Mouse (Mus musculus) megakaryocyte, embryonic 14.5 days (primary cell): ENCODE data around the gene Noa1. TPM values are rescaled to one million over a fixed set of nuclear protein-coding genes. Genes with fewer than 3 reads are reported as not detected.

Experiments used
- H3K27me3 ChIP-seq: replicated peaks from 2 replicates; pipeline ENCODE3; 2012; ENCODE audit warnings: inconsistent platforms
- H3K36me3 ChIP-seq: replicated peaks from 2 replicates; pipeline ENCODE3; 2012; ENCODE audit warnings: low read length, inconsistent platforms, mixed read lengths
- H3K4me1 ChIP-seq: 2 replicates; pipeline ENCODE4 v1.6.1; 2012; ENCODE audit warnings: inconsistent platforms
- H3K4me3 ChIP-seq: replicated peaks from 2 replicates; pipeline ENCODE3; 2012; ENCODE audit warnings: moderate library complexity, mild to moderate bottlenecking, inconsistent platforms
- H3K9me3 ChIP-seq: 2 replicates; pipeline ENCODE4 v1.6.1; 2012; ENCODE audit warnings: inconsistent platforms
- FLI1 ChIP-seq: IDR thresholded peaks from 2 replicates; pipeline ENCODE4 v1.6.1; 2012; ENCODE audit warnings: low read length, inconsistent platforms, mixed read lengths
- GATA1 ChIP-seq: IDR thresholded peaks from 3 replicates; pipeline ENCODE4 v1.6.1; 2012; ENCODE audit warnings: mixed read lengths, low read length, inconsistent platforms, borderline replicate concordance
- polyA plus RNA-seq: library from polyadenylated mRNA; stranded (reverse); fragments of >175 nt; gene quantifications from 2 replicates; pipeline ENCODE4 v1.2.3, GENCODE M21; 2012; ENCODE audit warnings: low replicate concordance; ENCODE audit not compliant: insufficient read depth

The Noa1 gene
- polyA plus RNA-seq, 1 experiment = 14.4 TPM

- H3K4me3 ChIP-seq = no peak overlapping the region
- no peak for TF ChIP-seq GATA1
- no peak for TF ChIP-seq FLI1
- H3K4me1 ChIP-seq = peaks cover 12% of the 10 kb centered on the region; the same call in 1 of the 2 replicates
- H3K9me3 ChIP-seq = no peaks in the 10 kb centered on the region
- H3K27me3 ChIP-seq = no peaks in the 10 kb centered on the region
- H3K36me3 ChIP-seq = peaks cover 91% of the 10 kb centered on the region
Measured at GRCm38 (mm10) chr5:77292803-77293522, 16.9 kb downstream of the Noa1 start.

- no peaks in the 10 kb centered on the region for H3K9me3 ChIP-seq
- H3K36me3 ChIP-seq = peaks cover 91% of the 10 kb centered on the region
- H3K4me3 ChIP-seq = no peak overlapping the region
- no peaks in the 10 kb centered on the region for H3K27me3 ChIP-seq
- TF ChIP-seq GATA1 = no peak
- TF ChIP-seq FLI1 = no peak
- peaks cover 19% of the 10 kb centered on the region for H3K4me1 ChIP-seq
Measured at GRCm38 (mm10) chr5:77290606-77291005, 19.3 kb downstream of the Noa1 start.

DNA sequence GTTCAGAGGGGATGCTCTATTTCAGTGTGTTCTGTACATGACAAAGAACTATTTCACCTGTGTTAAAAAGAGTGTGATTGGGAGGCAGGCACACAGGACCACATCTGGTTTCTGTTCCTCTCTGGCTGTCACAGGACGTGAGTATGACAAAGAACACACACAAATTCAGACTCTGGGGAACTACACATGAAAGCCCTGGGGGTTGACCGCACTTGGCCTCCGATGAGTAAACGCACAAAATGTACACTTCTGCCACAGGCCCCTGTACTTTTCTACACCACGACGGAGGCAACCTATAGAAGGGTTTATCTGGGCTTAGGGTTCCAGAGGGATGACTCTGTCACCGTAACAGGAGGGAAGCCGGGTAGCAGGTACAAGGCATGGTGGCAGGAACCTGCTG, 20.2 kb downstream of the Noa1 start:
- Histone ChIP-seq H3K36me3 (peaks cover 91% of the 10 kb centered on the region), H3K4me3 (no peak overlapping the region), H3K9me3 (no peaks in the 10 kb centered on the region), H3K27me3 (no peaks in the 10 kb centered on the region), H3K4me1 (peaks cover 19% of the 10 kb centered on the region)
- TF ChIP-seq GATA1 (no peak), FLI1 (no peak)

DNA sequence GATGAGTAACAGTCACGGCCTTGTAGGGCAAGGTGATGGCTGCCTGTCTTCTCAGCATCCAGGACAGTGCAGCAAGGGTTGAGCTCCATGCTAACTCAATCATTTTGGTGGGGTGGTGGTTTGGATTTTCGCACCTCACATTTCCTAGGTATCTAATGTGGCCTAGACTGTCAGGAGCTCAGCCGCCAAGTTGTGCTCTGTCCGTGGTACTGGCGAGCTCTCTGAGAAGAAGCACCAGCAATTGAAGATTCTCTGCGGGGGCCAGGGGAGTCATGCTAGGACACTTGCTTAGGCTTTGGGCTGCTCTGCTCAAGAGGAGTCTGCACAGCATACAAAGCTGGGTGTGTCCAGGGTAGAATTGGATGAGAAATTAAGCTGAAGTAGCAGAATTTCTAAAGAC, 22.0 kb downstream of the Noa1 start:
- Histone ChIP-seq H3K27me3 (no peaks in the 10 kb centered on the region), H3K36me3 (peaks cover 91% of the 10 kb centered on the region), H3K4me3 (no peak overlapping the region), H3K9me3 (no peaks in the 10 kb centered on the region), H3K4me1 (peaks cover 15% of the 10 kb centered on the region)
- no peak for TF ChIP-seq FLI1
- no peak for TF ChIP-seq GATA1

DNA sequence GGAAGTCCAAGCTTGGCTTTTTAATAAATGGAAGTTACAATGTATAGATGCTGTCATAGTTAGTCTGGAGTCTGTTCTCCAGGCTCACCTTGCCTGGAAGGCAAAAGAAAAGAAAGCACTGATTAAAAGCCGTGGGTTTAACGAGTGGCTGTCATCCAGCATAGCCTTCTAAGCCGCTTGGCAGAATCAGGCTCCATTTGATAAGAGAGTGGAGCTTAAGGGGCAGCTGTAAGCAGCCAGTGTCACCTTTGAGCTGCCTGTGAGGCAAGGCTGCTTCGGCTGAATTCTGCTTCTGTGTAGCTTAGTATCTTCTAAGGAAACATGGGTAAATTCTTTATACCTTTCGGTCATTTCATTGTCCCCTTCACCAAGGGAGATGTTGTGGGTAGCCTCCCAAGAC, 23.0 kb downstream of the Noa1 start:
- peaks cover 11% of the 10 kb centered on the region for H3K4me1 ChIP-seq
- peaks cover 91% of the 10 kb centered on the region for H3K36me3 ChIP-seq
- H3K4me3 ChIP-seq = no peak overlapping the region
- no peaks in the 10 kb centered on the region for H3K9me3 ChIP-seq
- TF ChIP-seq GATA1 (no peak), FLI1 (no peak)
- H3K27me3 ChIP-seq = no peaks in the 10 kb centered on the region

DNA sequence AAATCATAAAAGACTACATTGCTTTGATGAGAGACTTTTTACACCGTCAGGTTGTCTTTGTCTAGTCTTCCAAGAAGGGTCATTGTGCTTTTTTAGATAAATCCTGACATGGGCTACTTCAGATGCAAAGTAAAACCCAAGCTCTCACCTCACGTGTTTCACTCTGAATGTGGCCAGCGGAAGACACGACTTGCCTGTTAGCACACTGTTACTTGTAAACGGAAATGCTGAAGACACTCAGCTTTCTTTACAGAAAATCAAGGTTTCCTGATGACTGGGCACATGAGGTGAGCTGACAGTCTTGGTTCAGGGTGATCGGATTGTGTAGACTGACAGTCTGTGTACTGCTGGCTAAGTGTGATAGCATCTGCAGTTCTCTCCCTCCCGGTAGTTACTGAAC, 24.2 kb downstream of the Noa1 start:
- peaks cover 95% of the 10 kb centered on the region for H3K36me3 ChIP-seq

GRCm38 (mm10) chr5:77282242-77282641, 27.6 kb downstream of the Noa1 start:
- peaks cover 17% of the 10 kb centered on the region for H3K4me1 ChIP-seq
- TF ChIP-seq FLI1 (no peak), GATA1 (no peak)
- H3K9me3 ChIP-seq = no peaks in the 10 kb centered on the region
- H3K4me3 ChIP-seq = no peak overlapping the region
- H3K27me3 ChIP-seq = no peaks in the 10 kb centered on the region
- H3K36me3 ChIP-seq = peaks cover 96% of the 10 kb centered on the region

More for the DNA sequence above, 24.2 kb downstream of the Noa1 start:
- Histone ChIP-seq H3K27me3 (no peaks in the 10 kb centered on the region), H3K4me3 (no peak overlapping the region), H3K9me3 (no peaks in the 10 kb centered on the region), H3K4me1 (peaks cover 11% of the 10 kb centered on the region)
- TF ChIP-seq GATA1 (no peak), FLI1 (no peak)

DNA sequence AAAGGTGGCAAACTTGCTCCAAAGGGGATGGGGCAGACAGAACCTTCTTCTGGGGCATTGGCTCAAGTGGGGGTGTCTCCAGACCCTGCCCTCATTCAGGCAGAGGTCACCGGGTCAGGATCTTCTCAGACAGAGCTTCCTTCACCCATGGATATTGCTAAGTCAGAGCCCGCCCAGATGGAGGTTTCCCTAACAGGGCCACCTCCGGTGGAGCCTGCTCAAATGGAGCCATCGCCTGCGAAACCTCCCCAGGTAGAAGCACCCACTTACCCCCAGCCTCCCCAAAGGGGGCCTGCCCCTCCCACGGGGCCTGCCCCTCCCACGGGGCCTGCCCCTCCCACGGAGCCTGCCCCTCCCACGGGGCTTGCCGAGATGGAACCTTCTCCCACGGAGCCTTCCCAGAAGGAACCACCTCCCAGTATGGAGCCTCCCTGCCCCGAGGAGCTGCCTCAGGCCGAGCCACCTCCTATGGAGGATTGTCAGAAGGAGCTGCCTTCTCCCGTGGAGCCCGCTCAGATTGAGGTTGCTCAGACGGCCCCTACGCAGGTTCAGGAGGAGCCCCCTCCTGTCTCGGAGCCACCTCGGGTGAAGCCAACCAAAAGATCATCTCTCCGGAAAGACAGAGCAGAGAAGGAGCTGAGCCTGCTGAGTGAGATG, 28.2 kb downstream of the Noa1 start:
- peaks cover 17% of the 10 kb centered on the region for H3K4me1 ChIP-seq
- no peaks in the 10 kb centered on the region for H3K27me3 ChIP-seq
- no peak overlapping the region for H3K4me3 ChIP-seq
- H3K36me3 ChIP-seq = peaks cover 95% of the 10 kb centered on the region
- no peak for TF ChIP-seq FLI1
- no peak for TF ChIP-seq GATA1
- no peaks in the 10 kb centered on the region for H3K9me3 ChIP-seq

- no peak overlapping the region for H3K4me3 ChIP-seq
- peaks cover 42% of the 10 kb centered on the region for H3K4me1 ChIP-seq
- H3K36me3 ChIP-seq = peaks cover 95% of the 10 kb centered on the region
- no peak for TF ChIP-seq FLI1
- TF ChIP-seq GATA1 = no peak
- no peaks in the 10 kb centered on the region for H3K27me3 ChIP-seq
- H3K9me3 ChIP-seq = no peaks in the 10 kb centered on the region
Measured at GRCm38 (mm10) chr5:77277204-77277603, 32.7 kb downstream of the Noa1 start.

GRCm38 (mm10) chr5:77275950-77276349, 33.9 kb downstream of the Noa1 start:
- Histone ChIP-seq H3K36me3 (peaks cover 93% of the 10 kb centered on the region), H3K4me3 (no peak overlapping the region), H3K4me1 (peaks cover 48% of the 10 kb centered on the region), H3K9me3 (no peaks in the 10 kb centered on the region), H3K27me3 (no peaks in the 10 kb centered on the region)
- TF ChIP-seq GATA1 (no peak), FLI1 (no peak)
